Mouse (Mus musculus) G1E (cell line): ENCODE measurements around the gene Pigr. TPM values are rescaled to one million over a fixed set of nuclear protein-coding genes. Genes with fewer than 3 reads are reported as not detected.

Experiments
- ATAC-seq: 2 replicates; pipeline ENCODE4 v1.8.0; 2016; ENCODE audit warnings: mild to moderate bottlenecking; ENCODE audit not compliant: insufficient number of reproducible peaks, poor library complexity, low FRiP score, severe bottlenecking; ENCODE audit errors: extremely low read depth
- DNase-seq: peaks from one replicate; pipeline ENCODE4 v3.0.0; 2012; ENCODE audit warnings: low spot score
- H3K27me3 ChIP-seq: 2 replicates; pipeline ENCODE4 v1.6.1; 2012; ENCODE audit warnings: mild to moderate bottlenecking, low read length, inconsistent platforms; ENCODE audit not compliant: insufficient read depth
- H3K36me3 ChIP-seq: replicated peaks from 2 replicates; pipeline ENCODE3; 2012; ENCODE audit warnings: mild to moderate bottlenecking, inconsistent platforms
- H3K4me1 ChIP-seq: 2 replicates; pipeline ENCODE4 v1.6.1; 2012; ENCODE audit warnings: low read depth, low read length, inconsistent platforms, mixed read lengths; ENCODE audit not compliant: insufficient read depth
- H3K4me3 ChIP-seq: 2 replicates; pipeline ENCODE4 v1.5.1; 2012; ENCODE audit warnings: low read depth, mild to moderate bottlenecking, inconsistent platforms, low read length, moderate library complexity, mixed read lengths
- H3K9me3 ChIP-seq: replicated peaks from 2 replicates; pipeline ENCODE4 v1.6.1; 2012; ENCODE audit warnings: inconsistent platforms
- CTCF ChIP-seq: IDR thresholded peaks from 2 replicates; pipeline ENCODE4 v1.5.1; 2012; ENCODE audit warnings: low read depth, low read length, inconsistent platforms, mixed read lengths
- GATA1 ChIP-seq: IDR thresholded peaks from 2 replicates; pipeline ENCODE4 v1.6.1; 2012; ENCODE audit warnings: borderline replicate concordance, low read length, inconsistent platforms, mixed read lengths
- GATA2 ChIP-seq: IDR thresholded peaks from 2 replicates; pipeline ENCODE4 v1.6.1; 2012; ENCODE audit warnings: low read depth, low read length, inconsistent platforms, borderline replicate concordance
- POLR2AphosphoS5 ChIP-seq: IDR thresholded peaks from 2 replicates; pipeline ENCODE4 v1.6.1; 2012; ENCODE audit warnings: low read depth, low read length, inconsistent platforms; ENCODE audit not compliant: insufficient replicate concordance
- TAL1 ChIP-seq: conservative IDR thresholded peaks from 2 replicates; pipeline ENCODE4 v1.6.1; 2012; ENCODE audit warnings: low read depth, low read length, inconsistent platforms, mixed read lengths
- polyA plus RNA-seq: library from polyadenylated mRNA; stranded (reverse); fragments of >175 nt; gene quantifications from 2 replicates; pipeline ENCODE4 v1.2.3, GENCODE M21; 2012
- total RNA-seq, 2 experiments: library from RNA; stranded (forward) in 1 of 2; stranded (reverse) in 1 of 2; fragments of 200-1000 nt in 1 of 2; fragments of >200 nt in 1 of 2; fragmentation: Nextera tagmentation in 1 of 2; gene quantifications; 2 replicates each; pipeline ENCODE4 v1.2.3; 2014 to 2017

Pigr gene
- total and polyA plus RNA-seq, 3 experiments, result under 0.01 TPM; not detected in 2

DNA sequence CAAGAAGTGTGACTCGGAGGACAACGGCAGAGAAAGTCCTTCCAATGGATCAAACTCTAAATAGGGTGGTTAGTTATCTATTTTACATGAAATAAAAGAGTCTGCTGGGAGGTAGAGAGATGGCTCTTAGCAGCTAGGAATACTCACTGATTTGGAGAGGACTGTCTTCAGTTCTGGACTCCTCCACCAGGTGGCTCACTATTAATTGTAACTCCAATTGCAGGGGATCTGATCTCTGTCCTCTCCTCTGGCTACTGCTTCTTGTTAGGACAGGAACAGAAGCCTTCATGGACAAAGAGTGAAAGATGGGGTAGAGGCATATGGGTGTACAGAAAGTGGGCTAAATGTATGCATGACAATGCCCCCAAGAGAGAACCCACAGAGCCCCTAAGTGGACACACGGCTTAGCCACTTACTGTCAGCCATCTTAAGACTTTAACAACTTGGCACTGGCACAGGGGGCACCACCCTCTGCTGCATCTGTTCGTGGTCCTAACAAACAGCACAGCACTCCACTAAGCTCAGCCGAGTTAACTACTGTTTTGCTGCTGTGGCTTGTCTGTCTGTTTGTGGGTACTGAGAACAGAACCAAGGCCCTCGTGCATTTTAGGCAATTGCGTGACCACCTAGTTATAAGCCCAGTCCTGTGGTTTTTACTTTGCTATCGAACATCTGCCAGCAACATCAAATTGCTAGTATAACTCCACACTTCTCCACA, 29.4 kb upstream of the Pigr start:
- Histone ChIP-seq H3K4me1 (no peaks in the 10 kb centered on the region; the same call in 1 of the 2 replicates), H3K36me3 (no peaks in the 10 kb centered on the region), H3K4me3 (no peak overlapping the region), H3K27me3 (peaks cover 30% of the 10 kb centered on the region), H3K9me3 (no peaks in the 10 kb centered on the region)
- DNase-seq, result peak; percentile 31
- ATAC-seq, result 0 out of 2 replicates have a peak, but pooled peaks have one; percentile 40
- TF ChIP-seq POLR2AphosphoS5, result no peak
- TF ChIP-seq GATA2, result no peak
- TF ChIP-seq CTCF, result peak; percentile 60
- no peak for TF ChIP-seq GATA1

DNA sequence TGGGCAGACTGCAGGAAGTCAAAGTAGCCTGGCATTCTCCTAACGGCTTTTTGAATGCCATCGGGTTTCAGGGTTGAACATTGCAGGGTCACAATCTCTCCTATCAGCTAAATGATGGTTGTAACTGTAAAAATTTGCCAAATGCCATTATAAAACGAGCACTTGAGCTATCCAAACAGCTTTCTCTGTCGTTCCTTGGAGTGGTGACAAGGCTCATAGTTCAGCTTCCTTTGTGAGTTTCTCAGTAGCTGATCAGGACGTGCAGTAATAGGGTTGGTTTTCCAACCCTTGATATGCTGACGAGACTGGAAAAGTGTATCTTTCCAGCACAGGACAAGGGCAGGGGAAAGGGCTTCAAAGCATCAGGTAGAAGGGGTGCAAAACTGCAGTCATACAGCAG, 28.4 kb upstream of the Pigr start:
- ATAC-seq (no peak), DNase-seq (no peak)
- TF ChIP-seq GATA2 (no peak), GATA1 (no peak), TAL1 (no peak), CTCF (no peak), POLR2AphosphoS5 (no peak)
- Histone ChIP-seq H3K9me3 (no peaks in the 10 kb centered on the region), H3K4me3 (no peak overlapping the region), H3K27me3 (peaks cover 39% of the 10 kb centered on the region), H3K4me1 (no peaks in the 10 kb centered on the region; the same call in 1 of the 2 replicates), H3K36me3 (no peaks in the 10 kb centered on the region)

DNA sequence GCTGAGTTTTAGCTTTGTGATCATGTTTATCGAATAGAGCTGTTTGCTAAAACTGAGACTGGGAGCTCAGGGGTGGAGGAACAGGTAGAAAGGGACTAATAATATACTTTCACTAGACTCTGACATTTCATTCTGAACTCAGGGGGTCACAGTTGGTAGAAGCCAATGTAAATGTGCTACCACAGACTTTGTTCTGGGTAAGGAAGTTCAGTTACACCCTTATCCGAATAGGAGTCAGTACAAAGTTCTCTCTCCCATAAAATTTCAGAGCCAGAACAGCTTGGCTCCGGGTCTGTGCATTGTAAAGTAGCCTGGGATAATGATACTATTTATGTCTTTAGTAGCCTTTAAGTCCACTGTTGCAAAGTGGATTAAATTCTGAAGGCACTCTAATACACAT, 27.9 kb upstream of the Pigr start:
- peaks cover 42% of the 10 kb centered on the region for H3K27me3 ChIP-seq
- H3K36me3 ChIP-seq, result no peaks in the 10 kb centered on the region
- no peak for TF ChIP-seq GATA1
- no peak for TF ChIP-seq TAL1
- TF ChIP-seq POLR2AphosphoS5, result no peak
- TF ChIP-seq GATA2, result no peak
- no peak for TF ChIP-seq CTCF
- DNase-seq, result no peak
- no peak for ATAC-seq
- no peaks in the 10 kb centered on the region for H3K9me3 ChIP-seq
- H3K4me3 ChIP-seq, result no peak overlapping the region
- no peaks in the 10 kb centered on the region; the same call in 1 of the 2 replicates for H3K4me1 ChIP-seq

DNA sequence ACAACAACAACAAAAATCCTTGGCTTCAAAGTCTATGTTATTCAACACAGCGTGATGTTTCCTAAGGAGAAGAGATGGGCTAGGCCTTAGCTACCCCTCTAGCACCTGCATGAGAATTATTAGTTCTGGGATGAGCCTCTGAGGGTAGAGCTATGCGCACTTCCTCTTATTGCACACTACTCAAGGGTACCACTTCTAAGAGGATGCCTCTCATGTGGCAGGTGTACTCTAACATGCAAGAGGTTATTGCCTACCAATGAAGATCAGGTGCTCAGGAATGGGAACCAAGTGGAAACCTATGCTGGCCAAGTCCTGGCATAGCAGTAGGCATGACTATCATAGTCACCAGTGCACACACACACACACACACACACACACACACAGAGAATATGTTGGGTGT, 27.1 kb upstream of the Pigr start:
- Histone ChIP-seq H3K4me1 (no peaks in the 10 kb centered on the region; the same call in 1 of the 2 replicates), H3K4me3 (no peak overlapping the region), H3K9me3 (no peaks in the 10 kb centered on the region), H3K36me3 (no peaks in the 10 kb centered on the region), H3K27me3 (peaks cover 44% of the 10 kb centered on the region)
- no peak for TF ChIP-seq POLR2AphosphoS5
- no peak for TF ChIP-seq GATA2
- no peak for TF ChIP-seq TAL1
- DNase-seq (no peak), ATAC-seq (no peak)

DNA sequence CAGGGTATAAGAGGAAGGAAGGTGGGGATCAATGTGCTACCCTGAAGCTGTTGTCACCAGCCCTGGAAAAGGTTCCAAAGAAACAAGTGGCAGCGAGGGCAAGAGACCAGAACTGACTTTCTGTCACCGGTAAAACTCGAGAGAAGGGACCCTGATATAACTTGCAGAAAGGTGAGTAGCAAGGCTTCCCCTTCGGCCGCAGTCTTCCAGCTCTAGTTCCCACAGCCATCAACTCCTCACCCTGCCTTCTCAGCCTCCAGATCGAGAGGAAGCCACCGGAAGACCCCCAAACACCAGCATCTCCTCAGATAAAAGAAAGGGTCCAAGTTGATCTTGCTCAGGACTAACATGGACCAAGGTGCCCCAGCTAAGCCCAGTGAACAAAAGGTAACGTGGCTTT, 25.9 kb upstream of the Pigr start, which contains the start of gene Fcamr:
Gene Fcamr, plus strand, starts transcription at position 301 of the 400 bp plus-strand sequence.
- Histone ChIP-seq H3K36me3 (no peaks in the 10 kb centered on the region), H3K27me3 (peaks cover 49% of the 10 kb centered on the region), H3K9me3 (no peaks in the 10 kb centered on the region), H3K4me1 (no peaks in the 10 kb centered on the region; the same call in 1 of the 2 replicates), H3K4me3 (no peak within 1 kb of the TSS)
- TF ChIP-seq GATA2 (no peak), TAL1 (no peak), POLR2AphosphoS5 (no peak), GATA1 (no peak), CTCF (no peak)
- ATAC-seq (no peak), DNase-seq (no peak)

DNA sequence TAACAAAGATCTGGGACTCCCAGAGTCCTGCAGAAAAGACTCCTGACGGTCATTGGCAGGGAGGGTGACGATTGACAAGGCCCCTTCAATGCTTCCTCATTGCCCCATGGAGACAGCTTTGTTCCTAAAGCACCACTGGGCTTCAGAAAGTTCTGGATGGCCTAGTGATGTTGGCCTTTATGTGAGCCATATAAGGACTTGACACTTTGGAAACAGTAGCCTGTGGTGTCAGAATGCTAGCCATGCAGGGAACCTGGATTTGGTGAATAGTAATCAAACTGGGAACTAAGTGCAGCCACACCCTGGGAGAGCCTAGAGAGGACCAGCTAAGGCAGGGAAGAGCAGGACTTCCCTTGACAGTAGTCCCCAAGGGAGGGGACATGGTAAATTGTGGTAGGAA, 25.0 kb upstream of the Pigr start:
- H3K27me3 ChIP-seq, result peaks cover 50% of the 10 kb centered on the region
- H3K4me3 ChIP-seq, result no peak overlapping the region
- H3K4me1 ChIP-seq, result no peaks in the 10 kb centered on the region; the same call in 1 of the 2 replicates
- TF ChIP-seq POLR2AphosphoS5 (no peak), GATA2 (no peak), CTCF (no peak), GATA1 (no peak), TAL1 (no peak)
- no peaks in the 10 kb centered on the region for H3K9me3 ChIP-seq
- DNase-seq (no peak), ATAC-seq (no peak)
- H3K36me3 ChIP-seq, result no peaks in the 10 kb centered on the region
